Mouse (Mus musculus): ENCODE results near the gene Cckbr. TPM values are rescaled to one million over a fixed set of nuclear protein-coding genes. Genes with fewer than 3 reads are reported as not detected.

The Cckbr gene
- total and polyA plus RNA-seq, 3 experiments, result not detected

- H3K9me3 ChIP-seq (replicated peaks; ENCODE audit: insufficient read depth, low read length), result no peaks in the 10 kb centered on the region
- H3K4me3 ChIP-seq (ENCODE audit: control insufficient read depth in 1 of 2, insufficient read depth in 1 of 2, low read depth in 2 of 2, low read length in 2 of 2), result no peak overlapping the region
- TF ChIP-seq RCOR1 (IDR thresholded peaks at IDR 0.05; ENCODE audit: low read depth, low read length), result no peak
- TF ChIP-seq ZC3H11A (IDR thresholded peaks at IDR 0.05; ENCODE audit: low read depth, low read length), result no peak
- TF ChIP-seq TCF12 (IDR thresholded peaks at IDR 0.05; ENCODE audit: low read depth, low read length), result no peak
- TF ChIP-seq HCFC1 (IDR thresholded peaks at IDR 0.05; ENCODE audit: low read depth, low read length), result no peak
- TF ChIP-seq TBP (IDR thresholded peaks at IDR 0.05; ENCODE audit: low read depth, low read length), result no peak
- no peak for TF ChIP-seq MYC (IDR thresholded peaks at IDR 0.05; ENCODE audit: low read depth, low read length)
- TF ChIP-seq MXI1 (IDR thresholded peaks at IDR 0.05; ENCODE audit: low read depth, low read length), result no peak
- TF ChIP-seq GABPA (IDR thresholded peaks at IDR 0.05; ENCODE audit: low read depth, low read length), result no peak
- TF ChIP-seq USF1 (IDR thresholded peaks at IDR 0.05; ENCODE audit: low read depth, low read length), result no peak
- TF ChIP-seq POLR2AphosphoS2 (IDR thresholded peaks at IDR 0.05; ENCODE audit: low read length), result no peak
- no peak for TF ChIP-seq MAZ (IDR thresholded peaks at IDR 0.05; ENCODE audit: low read depth, low read length)
- no peak for TF ChIP-seq EP300 (IDR thresholded peaks at IDR 0.05; ENCODE audit: low read depth in 1 of 2, low read length in 2 of 2)
- no peak for TF ChIP-seq ZKSCAN1 (IDR thresholded peaks at IDR 0.05; ENCODE audit: low read depth, low read length)
- TF ChIP-seq POLR2A (IDR thresholded peaks at IDR 0.05; ENCODE audit: control insufficient read depth in 1 of 2, insufficient read depth in 1 of 2, low read depth in 1 of 2, low read length in 2 of 2, poor library complexity in 1 of 2), result no peak
- TF ChIP-seq JUND (IDR thresholded peaks at IDR 0.05; ENCODE audit: low read depth, low read length), result no peak
- no peak for TF ChIP-seq MYB (IDR thresholded peaks at IDR 0.05; ENCODE audit: low read depth, low read length)
- DNase-seq (ENCODE audit: low read depth, low spot score), result no peak
- H3K9ac ChIP-seq (ENCODE audit: control insufficient read depth, low read depth, low read length, poor library complexity, severe bottlenecking), result no peak overlapping the region
- H3K36me3 ChIP-seq (ENCODE audit: control insufficient read depth in 1 of 2, insufficient read depth in 2 of 2, low read length in 2 of 2), result no peaks in the 10 kb centered on the region
- no peak overlapping the region for H3K27ac ChIP-seq (ENCODE audit: control insufficient read depth, low read depth, low read length)
- H3K79me2 ChIP-seq (ENCODE audit: control insufficient read depth, insufficient read depth, low read length, poor library complexity), result no peaks in the 10 kb centered on the region
- H3K27me3 ChIP-seq (ENCODE audit: control insufficient read depth in 1 of 2, insufficient read depth in 2 of 2, low read length in 2 of 2), result no peaks in the 10 kb centered on the region; a peak in 2 of 4 replicates
- no peaks in the 10 kb centered on the region for H3K4me1 ChIP-seq (ENCODE audit: control insufficient read depth in 1 of 2, insufficient read depth in 2 of 2, low read length in 2 of 2)
These were observed 54.5 kb downstream of the Cckbr start for GRCm38 (mm10) chr7:105480081-105480480.

- H3K9me3 ChIP-seq (replicated peaks; ENCODE audit: insufficient read depth, low read length), result no peaks in the 10 kb centered on the region
- no peak overlapping the region for H3K4me3 ChIP-seq (ENCODE audit: control insufficient read depth in 1 of 2, insufficient read depth in 1 of 2, low read depth in 2 of 2, low read length in 2 of 2)
- no peak for TF ChIP-seq MEF2A (IDR thresholded peaks at IDR 0.05; ENCODE audit: extremely low read depth, insufficient replicate concordance, low read depth, low read length, poor library complexity, severe bottlenecking)
- TF ChIP-seq GABPA (IDR thresholded peaks at IDR 0.05; ENCODE audit: low read depth, low read length), result no peak
- no peak for TF ChIP-seq ETS1 (IDR thresholded peaks at IDR 0.05; ENCODE audit: low read depth, low read length)
- no peak for TF ChIP-seq ZMIZ1 (IDR thresholded peaks at IDR 0.05; ENCODE audit: low read depth, low read length)
- TF ChIP-seq ZNF384 (IDR thresholded peaks at IDR 0.05; ENCODE audit: low read depth, low read length), result no peak
- no peak for TF ChIP-seq EP300 (IDR thresholded peaks at IDR 0.05; ENCODE audit: low read depth in 1 of 2, low read length in 2 of 2)
- TF ChIP-seq SIN3A (IDR thresholded peaks at IDR 0.05; ENCODE audit: low read length), result no peak
- no peak for TF ChIP-seq BHLHE40 (IDR thresholded peaks at IDR 0.05; ENCODE audit: borderline replicate concordance, low read depth, low read length)
- TF ChIP-seq HCFC1 (IDR thresholded peaks at IDR 0.05; ENCODE audit: low read depth, low read length), result no peak
- no peak for TF ChIP-seq TCF12 (IDR thresholded peaks at IDR 0.05; ENCODE audit: low read depth, low read length)
- no peak for DNase-seq (ENCODE audit: low read depth, low spot score)
- no peak overlapping the region for H3K27ac ChIP-seq (ENCODE audit: control insufficient read depth, low read depth, low read length)
- no peaks in the 10 kb centered on the region for H3K79me2 ChIP-seq (ENCODE audit: control insufficient read depth, insufficient read depth, low read length, poor library complexity)
- H3K9ac ChIP-seq (ENCODE audit: control insufficient read depth, low read depth, low read length, poor library complexity, severe bottlenecking), result no peak overlapping the region
- H3K27me3 ChIP-seq (ENCODE audit: control insufficient read depth in 1 of 2, insufficient read depth in 2 of 2, low read length in 2 of 2), result no peaks in the 10 kb centered on the region; a peak in 2 of 4 replicates
- H3K4me1 ChIP-seq (ENCODE audit: control insufficient read depth in 1 of 2, insufficient read depth in 2 of 2, low read length in 2 of 2), result no peaks in the 10 kb centered on the region
- H3K36me3 ChIP-seq (ENCODE audit: control insufficient read depth in 1 of 2, insufficient read depth in 2 of 2, low read length in 2 of 2), result no peaks in the 10 kb centered on the region
These were observed 55.3 kb downstream of the Cckbr start for GRCm38 (mm10) chr7:105480561-105481504.
